Mouse (Mus musculus) layer of hippocampus, adult 18-20 months (tissue): ENCODE results near the gene Lrrc28. TPM values are rescaled to one million over a fixed set of nuclear protein-coding genes. Genes with fewer than 3 reads are reported as not detected.

ENCODE experiments used
- DNase-seq, 2 experiments: peaks; one replicate each; pipeline ENCODE4 v3.0.0; 2022; ENCODE audit warnings: low spot score in 2 of 2
- total RNA-seq, 2 experiments: library from RNA; stranded (reverse); gene quantifications; 2 replicates each; pipeline ENCODE4 v1.2.3; 2021

The Lrrc28 gene
- total RNA-seq, 2 experiments from 2014 or later, result 37.5 to 41.0 TPM

- peak; percentile 44 to 65 for DNase-seq
These were observed 47.0 kb downstream of the Lrrc28 start for GRCm38 (mm10) chr7:67598050-67598449.

GRCm38 (mm10) chr7:67596961-67597360, 48.1 kb downstream of the Lrrc28 start:
- no peak for DNase-seq

DNA sequence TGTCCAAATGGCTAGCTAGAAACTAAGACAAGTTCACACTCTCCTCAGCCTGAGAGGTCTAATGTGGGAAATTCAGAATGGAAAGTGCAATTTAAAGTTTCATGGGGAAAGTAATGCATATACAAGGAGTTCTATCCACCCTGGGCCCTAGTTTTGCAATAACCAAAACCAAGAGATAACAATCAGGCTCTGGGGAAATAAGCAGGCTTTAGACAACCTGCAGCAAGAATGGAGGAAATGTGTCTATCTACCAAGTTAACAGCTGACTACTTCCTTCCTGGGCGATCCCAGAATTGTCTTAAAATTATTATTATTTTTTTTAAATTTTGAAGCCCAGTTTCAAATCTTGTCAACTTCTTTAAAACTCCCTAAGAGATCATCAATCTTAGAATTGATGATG, 48.7 kb downstream of the Lrrc28 start:
- DNase-seq, result no peak

DNA sequence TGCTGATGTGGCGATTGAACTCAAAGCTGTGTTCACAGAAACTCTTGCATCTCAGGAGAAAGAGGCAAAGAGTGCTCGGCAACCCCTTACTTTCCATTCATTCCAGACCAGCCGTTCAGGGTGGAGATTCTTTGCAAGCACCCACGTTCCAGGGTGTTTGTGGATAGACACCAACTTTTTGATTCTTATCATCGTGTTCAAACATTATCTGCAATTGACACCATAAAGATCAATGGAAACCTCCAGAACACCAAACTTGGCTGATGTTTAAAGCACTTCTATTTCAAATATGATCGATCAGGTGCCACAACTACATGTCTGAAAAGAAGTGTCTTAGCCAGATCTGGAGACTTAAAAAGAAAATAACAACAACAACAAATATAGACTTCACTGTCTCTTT, 51.2 kb downstream of the Lrrc28 start:
- no peak for DNase-seq

DNA sequence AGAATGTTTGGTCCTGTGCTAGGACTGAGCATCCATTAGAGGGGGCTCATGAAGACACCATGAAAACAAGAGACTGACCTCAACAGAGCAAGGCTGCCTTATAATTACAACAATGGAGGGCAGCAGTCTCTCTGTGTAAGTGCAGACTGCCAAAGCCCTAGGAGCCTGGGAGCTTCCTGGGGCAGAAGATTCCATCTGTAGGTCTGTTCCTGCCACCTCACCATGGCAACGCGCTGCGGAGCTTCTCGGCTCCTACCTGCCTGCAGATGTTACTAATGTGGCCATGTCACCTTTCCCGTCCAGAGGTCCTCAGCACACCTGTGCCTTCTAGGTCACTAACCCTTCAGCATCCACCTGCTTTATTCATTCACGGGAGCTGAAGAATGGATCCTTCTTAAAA, 52.4 kb downstream of the Lrrc28 start:
- DNase-seq, result no peak

GRCm38 (mm10) chr7:67588743-67589142, 56.3 kb downstream of the Lrrc28 start:
- DNase-seq, result no peak

DNA sequence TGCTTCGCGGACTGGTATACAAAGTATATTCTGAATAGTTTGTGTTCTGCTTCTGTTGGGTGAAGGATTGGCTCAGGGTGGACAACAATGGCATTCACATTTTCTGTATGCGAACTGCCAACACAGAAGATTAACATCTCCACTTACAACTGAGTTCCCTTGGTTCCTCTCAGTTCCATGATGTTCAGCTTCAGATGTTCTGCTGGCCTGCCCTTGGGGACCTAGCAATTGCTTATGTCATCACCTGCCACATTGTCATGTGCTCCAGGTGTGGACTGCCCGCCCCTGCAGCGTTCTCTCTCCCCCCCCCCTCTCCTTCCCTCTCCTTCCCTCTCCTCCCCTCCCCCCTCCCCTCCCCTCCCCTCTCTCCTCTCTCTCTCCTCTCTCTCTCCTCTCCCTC, 58.6 kb downstream of the Lrrc28 start:
- DNase-seq, result no peak

DNA sequence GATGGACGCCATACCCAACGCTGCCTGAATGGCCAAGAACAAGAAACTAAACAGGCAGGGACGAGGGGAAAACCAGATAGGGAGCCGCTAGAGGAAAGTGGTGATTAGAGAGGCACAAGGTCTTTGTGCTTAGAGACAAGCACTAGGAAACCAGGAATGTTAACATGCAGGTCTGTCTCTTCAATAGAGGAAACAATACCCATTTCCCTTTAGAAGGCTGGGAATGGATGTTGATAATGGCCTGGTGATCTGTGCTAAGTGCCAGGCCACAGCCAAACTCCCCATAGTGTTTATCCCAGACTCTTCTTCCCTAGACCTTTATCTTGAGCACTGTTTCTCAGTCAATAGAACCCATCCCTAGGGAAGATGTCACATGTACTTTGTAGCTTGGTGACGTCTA, 61.2 kb downstream of the Lrrc28 start:
- no peak for DNase-seq

DNA sequence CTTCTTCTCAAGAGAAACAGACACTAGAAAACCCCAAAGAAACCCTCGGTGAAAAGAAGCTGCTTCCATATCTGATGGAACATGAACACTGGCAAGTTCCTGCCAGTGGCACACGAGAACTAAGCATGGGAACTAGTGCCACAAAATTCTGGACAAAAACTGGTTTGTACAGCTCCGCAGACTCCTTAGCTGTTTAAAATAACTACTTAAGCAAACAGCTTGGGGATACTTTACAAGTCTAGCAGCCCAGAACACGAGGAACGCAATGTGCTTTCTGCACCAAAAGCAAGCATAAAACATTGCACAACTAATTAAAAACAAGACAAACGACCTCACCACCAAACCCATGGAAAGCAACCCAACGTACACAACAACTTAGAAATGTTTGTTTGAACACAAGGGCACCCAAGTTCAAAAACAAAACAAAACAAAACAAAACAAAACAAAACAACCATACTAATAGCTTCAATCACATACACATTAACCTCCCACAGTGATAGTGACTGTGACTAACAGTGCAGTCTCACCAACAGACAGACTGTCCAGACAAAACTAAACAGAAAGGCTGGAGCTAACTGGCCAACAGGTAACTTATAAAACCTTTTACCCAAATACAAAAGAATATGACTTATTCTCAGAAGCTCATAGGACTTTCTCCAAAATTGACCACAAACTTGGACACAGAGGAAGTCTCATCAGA, 66.1 kb downstream of the Lrrc28 start:
- peak in 1 of 2 experiments; percentile 9 for DNase-seq

- DNase-seq, result no peak
These were observed 67.0 kb downstream of the Lrrc28 start for GRCm38 (mm10) chr7:67578044-67578443.

- no peak for DNase-seq
These were observed 78.4 kb downstream of the Lrrc28 start for GRCm38 (mm10) chr7:67566510-67567237.

DNA sequence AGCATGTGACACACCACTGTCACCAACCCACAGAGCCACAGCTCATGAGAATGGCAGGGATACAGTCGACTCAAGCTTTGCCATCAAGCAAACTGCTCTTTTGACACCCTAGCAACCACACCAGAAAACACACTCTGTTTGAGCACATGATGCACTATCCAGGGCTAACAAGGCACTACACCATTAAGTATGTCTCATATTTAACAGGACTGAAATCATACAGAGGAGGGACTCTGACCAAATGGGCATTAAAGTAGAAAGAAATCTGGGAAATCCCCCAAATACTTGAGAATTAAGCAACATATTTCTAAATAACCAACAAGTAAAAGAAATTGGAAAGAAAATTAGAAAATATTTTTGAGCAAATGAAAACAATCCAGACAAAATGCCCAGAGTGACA, 79.9 kb downstream of the Lrrc28 start:
- no peak for DNase-seq

DNA sequence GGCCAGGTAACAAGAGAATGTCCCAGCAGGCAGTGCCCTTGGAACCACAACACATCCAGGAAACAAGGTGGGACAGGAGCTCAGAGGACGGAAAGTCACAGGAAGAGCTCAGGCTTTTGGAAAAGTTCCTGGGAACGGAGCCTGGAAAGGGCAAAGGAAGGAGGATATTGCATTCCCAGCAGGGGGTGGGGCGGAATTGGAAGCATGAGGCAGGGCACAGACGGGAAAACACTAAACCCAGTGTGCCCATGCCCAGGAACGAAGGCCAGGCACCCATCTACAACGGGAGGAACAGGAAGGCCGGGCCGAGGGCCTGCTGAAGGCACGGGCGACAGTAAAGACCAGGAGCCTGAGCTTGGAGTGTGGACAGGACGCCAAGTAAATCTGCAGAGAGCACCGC, 82.9 kb downstream of the Lrrc28 start:
- no peak for DNase-seq

- DNase-seq, result no peak
These were observed 85.6 kb downstream of the Lrrc28 start for GRCm38 (mm10) chr7:67559486-67559885.

- no peak for DNase-seq
These were observed 86.8 kb downstream of the Lrrc28 start for GRCm38 (mm10) chr7:67558230-67558629.

GRCm38 (mm10) chr7:67554863-67555262, 90.2 kb downstream of the Lrrc28 start:
- DNase-seq, result no peak

DNA sequence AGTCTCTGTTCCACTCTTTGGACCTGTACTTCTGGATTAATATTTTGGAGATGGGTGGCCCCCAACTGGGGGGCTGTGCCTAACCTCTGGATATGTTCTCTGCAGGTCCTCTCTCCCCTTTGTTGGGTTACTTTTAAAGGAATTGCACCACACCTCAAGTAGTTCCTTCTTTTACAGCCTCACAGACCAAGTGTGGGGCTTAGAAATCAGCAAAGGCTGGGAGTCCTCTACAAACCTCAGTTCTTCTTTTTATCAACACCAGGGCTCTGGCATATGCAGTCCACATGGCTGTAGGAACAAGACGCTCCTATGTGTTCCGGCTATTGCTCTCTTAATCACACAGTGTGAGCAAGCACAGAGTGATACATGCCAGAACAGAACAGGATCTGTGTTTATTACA, 93.8 kb downstream of the Lrrc28 start:
- DNase-seq, result no peak

GRCm38 (mm10) chr7:67549073-67549561, 96.0 kb downstream of the Lrrc28 start:
- DNase-seq, result peak; percentile 77 to 93

DNA sequence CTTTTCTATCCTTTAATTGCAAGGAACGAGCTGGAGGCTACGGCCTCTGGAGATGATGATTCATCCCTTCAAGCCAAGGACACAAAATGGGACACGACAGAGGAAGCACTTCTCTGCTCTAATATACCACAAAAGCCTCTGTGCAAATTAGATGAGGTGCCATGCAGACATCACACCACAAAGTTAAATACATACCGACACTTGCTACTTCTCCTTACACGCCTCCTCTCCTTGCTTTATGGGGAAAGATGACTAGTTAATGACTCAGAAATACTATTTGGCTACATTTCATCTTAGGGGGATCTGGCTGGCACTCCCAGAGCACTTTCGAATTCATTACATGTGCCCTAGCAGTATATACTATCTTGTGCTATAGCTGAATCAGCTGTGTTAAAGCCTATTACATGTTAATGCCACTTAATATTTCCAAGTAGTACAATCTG, 96.4 kb downstream of the Lrrc28 start:
- DNase-seq, result no peak

- DNase-seq, result no peak
These were observed 98.8 kb downstream of the Lrrc28 start for GRCm38 (mm10) chr7:67546282-67546681.

DNA sequence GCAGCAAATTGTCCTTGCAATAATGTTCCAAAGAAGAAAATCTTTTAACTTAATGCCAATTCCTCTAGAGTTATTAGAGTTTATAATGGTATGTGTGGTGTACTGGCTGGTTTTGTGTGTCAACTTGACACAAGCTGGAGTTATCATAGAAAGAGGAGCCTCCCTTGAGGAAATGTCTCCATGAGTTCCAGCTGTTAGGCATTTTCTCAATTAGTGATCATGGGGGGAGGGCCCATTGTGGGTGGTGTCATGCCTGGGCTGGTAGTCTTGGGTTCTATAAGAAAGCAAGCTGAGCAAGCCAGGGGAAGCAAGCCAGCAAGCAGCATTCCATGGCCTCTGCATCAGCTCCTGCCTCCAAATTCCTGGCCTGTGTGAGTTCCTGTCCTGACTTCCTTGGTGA, 100.5 kb downstream of the Lrrc28 start:
- no peak for DNase-seq

DNA sequence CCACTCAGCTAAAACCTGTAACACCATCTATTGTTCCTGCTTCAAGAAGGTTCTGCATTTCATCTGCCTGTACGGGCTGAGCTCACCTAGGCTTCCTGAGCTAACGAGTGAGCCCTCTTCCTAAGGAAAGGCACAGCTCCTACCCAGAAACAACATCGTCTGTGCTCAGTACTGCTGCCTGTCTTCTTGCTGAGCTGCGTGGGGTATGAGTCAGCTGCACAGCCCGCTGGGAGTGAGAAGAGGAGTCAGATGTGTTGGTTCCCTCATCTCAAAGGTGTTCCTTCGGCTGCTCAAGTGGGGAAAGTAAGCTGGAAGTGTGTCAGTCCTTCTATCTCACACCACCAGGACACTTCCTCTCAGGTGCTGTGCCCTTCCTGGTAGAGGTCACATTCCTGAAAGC, 101.4 kb downstream of the Lrrc28 start:
- DNase-seq, result no peak
